Mouse (Mus musculus) limb, embryonic 11.5 days (tissue): ENCODE results near the gene Mical1. TPM values are rescaled to one million over a fixed set of nuclear protein-coding genes. Genes with fewer than 3 reads are reported as not detected.

Source experiments
- ATAC-seq: fragments of 200-750 bp; cut with Nextera tagmentation; 2 replicates; pipeline ENCODE4 v1.8.0; 2017; ENCODE audit warnings: low read depth; ENCODE audit not compliant: insufficient number of reproducible peaks, low FRiP score, low TSS enrichment
- DNase-seq: peaks from one replicate; pipeline ENCODE4 v3.0.0-alpha.2; 2015; ENCODE audit warnings: low spot score
- H3K27ac ChIP-seq: fragments of 300-500 bp; sonication (generic); replicated peaks from 2 replicates; pipeline ENCODE4 v1.5.1; 2014; ENCODE audit warnings: low read depth, mild to moderate bottlenecking, low read length
- H3K27me3 ChIP-seq: fragments of 300-500 bp; sonication (generic); 2 replicates; pipeline ENCODE4 v1.6.1; 2014; ENCODE audit warnings: mild to moderate bottlenecking, low read length, mixed read lengths; ENCODE audit not compliant: control insufficient read depth, insufficient read depth
- H3K36me3 ChIP-seq: fragments of 300-500 bp; sonication (generic); 2 replicates; pipeline ENCODE4 v1.6.1; 2014; ENCODE audit warnings: mild to moderate bottlenecking, low read length, moderate library complexity, mixed read lengths; ENCODE audit not compliant: control insufficient read depth, insufficient read depth
- H3K4me1 ChIP-seq: fragments of 300-500 bp; sonication (generic); 2 replicates; pipeline ENCODE4 v1.6.1; 2014; ENCODE audit warnings: low read length, mixed read lengths; ENCODE audit not compliant: control insufficient read depth, insufficient read depth
- H3K4me2 ChIP-seq: fragments of 300-500 bp; sonication (generic); 2 replicates; pipeline ENCODE4 v1.6.1; 2014; ENCODE audit warnings: low read depth, mild to moderate bottlenecking, moderate library complexity; ENCODE audit not compliant: severe bottlenecking
- H3K4me3 ChIP-seq: fragments of 300-500 bp; sonication (generic); 2 replicates; pipeline ENCODE4 v1.5.1; 2014; ENCODE audit warnings: low read depth, low read length
- H3K9ac ChIP-seq: fragments of 300-500 bp; sonication (generic); 2 replicates; pipeline ENCODE4 v1.6.1; 2014; ENCODE audit warnings: mild to moderate bottlenecking, low read length
- H3K9me3 ChIP-seq: fragments of 300-500 bp; sonication (generic); 2 replicates; pipeline ENCODE4 v1.6.1; 2016; ENCODE audit warnings: low read length; ENCODE audit not compliant: control insufficient read depth
- WGBS: fragments of 180-500 bp; shearing (Covaris S2); extraction: QIAGEN DNeasy Blood & Tissue Kit; methylation state at CpG from one replicate; pipeline ENCODE4 v1.1.7; 2014; 5-methylcytosine and 5-hydroxymethylcytosine counted together
- polyA plus RNA-seq: library from polyadenylated mRNA; unstranded; fragments of >200 nt; fragmentation: Nextera tagmentation; extraction: Ambion mirVana; gene quantifications from 2 replicates; pipeline ENCODE4 v1.2.1, GENCODE M21; 2014

The Mical1 gene
- polyA plus RNA-seq, 1 experiment from 2014 or later: 40.0 TPM

- WGBS: 95% methylated on average over 9 of the region's 9 CpGs
- Histone ChIP-seq H3K4me1 (no peaks in the 10 kb centered on the region), H3K9me3 (no peaks in the 10 kb centered on the region), H3K4me2 (no peak overlapping the region), H3K27me3 (no peaks in the 10 kb centered on the region), H3K27ac (no peak overlapping the region), H3K9ac (no peak overlapping the region), H3K36me3 (peaks cover 4% of the 10 kb centered on the region; the same call in 1 of the 2 replicates), H3K4me3 (no peak overlapping the region)
- DNase-seq: no peak
- ATAC-seq: no peak
Observed at GRCm38 (mm10) chr10:41451656-41452055, 24.5 kb upstream of the Mical1 start.

GRCm38 (mm10) chr10:41452791-41453190 is 23.3 kb upstream of the Mical1 start:
- H3K9ac ChIP-seq: no peak overlapping the region
- H3K27me3 ChIP-seq: no peaks in the 10 kb centered on the region
- H3K36me3 ChIP-seq: peaks cover 4% of the 10 kb centered on the region; the same call in 1 of the 2 replicates
- WGBS: 95% methylated on average over 3 of the region's 3 CpGs
- no peaks in the 10 kb centered on the region for H3K9me3 ChIP-seq
- H3K4me1 ChIP-seq: no peaks in the 10 kb centered on the region
- DNase-seq (no peak), ATAC-seq (no peak)
- no peak overlapping the region for H3K27ac ChIP-seq
- H3K4me3 ChIP-seq: no peak overlapping the region
- no peak overlapping the region for H3K4me2 ChIP-seq

- no peaks in the 10 kb centered on the region for H3K27me3 ChIP-seq
- H3K27ac ChIP-seq: no peak overlapping the region
- H3K4me2 ChIP-seq: no peak overlapping the region
- no peaks in the 10 kb centered on the region for H3K4me1 ChIP-seq
- no peak overlapping the region for H3K4me3 ChIP-seq
- no peaks in the 10 kb centered on the region for H3K9me3 ChIP-seq
- WGBS: 74% methylated on average over 4 of the region's 4 CpGs
- no peaks in the 10 kb centered on the region; the same call in 1 of the 2 replicates for H3K36me3 ChIP-seq
- no peak overlapping the region for H3K9ac ChIP-seq
- DNase-seq (no peak), ATAC-seq (no peak)
Observed at GRCm38 (mm10) chr10:41459990-41460389, 16.1 kb upstream of the Mical1 start.

GRCm38 (mm10) chr10:41460501-41460900 is 15.6 kb upstream of the Mical1 start:
- no peak overlapping the region for H3K27ac ChIP-seq
- H3K9me3 ChIP-seq: no peaks in the 10 kb centered on the region
- ATAC-seq: no peak
- H3K9ac ChIP-seq: no peak overlapping the region
- no peaks in the 10 kb centered on the region for H3K27me3 ChIP-seq
- no peaks in the 10 kb centered on the region; the same call in 1 of the 2 replicates for H3K36me3 ChIP-seq
- 22% methylated on average over 2 of the region's 2 CpGs for WGBS
- no peaks in the 10 kb centered on the region for H3K4me1 ChIP-seq
- H3K4me3 ChIP-seq: no peak overlapping the region
- no peak for DNase-seq
- H3K4me2 ChIP-seq: no peak overlapping the region

DNA sequence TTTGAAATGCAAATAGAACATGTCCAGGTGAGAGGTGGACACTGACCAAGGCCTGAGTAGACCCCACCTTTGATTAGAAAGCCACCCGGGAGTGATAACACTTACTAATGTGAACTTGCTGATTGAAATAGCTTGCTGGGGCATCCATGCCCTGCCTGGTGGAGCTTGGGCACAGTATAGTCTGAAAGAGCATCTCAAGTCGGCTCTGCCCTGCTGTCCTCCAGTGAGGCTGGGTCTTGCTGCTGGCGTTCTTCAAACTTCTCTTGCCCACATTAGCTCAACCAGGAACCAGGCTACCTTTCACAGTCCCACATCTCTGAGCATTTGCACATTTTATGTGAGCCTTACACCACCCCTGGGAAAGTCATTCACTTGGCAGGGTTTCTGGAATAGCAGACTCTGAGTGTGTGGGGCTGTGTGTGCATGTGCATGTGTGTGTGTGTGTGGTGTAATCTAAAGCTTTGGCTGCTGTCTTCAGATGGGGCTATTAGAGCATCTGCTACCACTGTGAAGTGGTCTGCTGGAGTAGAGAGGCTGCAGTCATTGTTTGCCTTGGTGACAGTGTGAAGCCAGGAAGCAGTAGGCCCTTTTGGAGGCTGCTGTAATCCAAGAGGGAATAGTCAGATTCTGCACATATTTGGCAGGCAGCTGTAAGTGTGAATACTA is 14.9 kb upstream of the Mical1 start:
- H3K36me3 ChIP-seq: no peaks in the 10 kb centered on the region; the same call in 1 of the 2 replicates
- WGBS: 76% methylated on average over 3 of the region's 3 CpGs

GRCm38 (mm10) chr10:41464401-41464955 is 11.6 kb upstream of the Mical1 start:
- DNase-seq (no peak), ATAC-seq (no peak)
- Histone ChIP-seq H3K4me1 (no peaks in the 10 kb centered on the region), H3K27me3 (no peaks in the 10 kb centered on the region), H3K4me2 (no peak overlapping the region), H3K9ac (no peak overlapping the region; the same call in 1 of the 2 replicates), H3K4me3 (no peak overlapping the region), H3K36me3 (no peaks in the 10 kb centered on the region; the same call in 1 of the 2 replicates), H3K27ac (no peak overlapping the region), H3K9me3 (no peaks in the 10 kb centered on the region)
- 47% methylated on average over 15 of the region's 15 CpGs for WGBS

More for the DNA sequence above, 14.9 kb upstream of the Mical1 start:
- Histone ChIP-seq H3K27me3 (no peaks in the 10 kb centered on the region), H3K4me2 (no peak overlapping the region), H3K27ac (no peak overlapping the region), H3K9me3 (no peaks in the 10 kb centered on the region), H3K4me3 (no peak overlapping the region), H3K4me1 (no peaks in the 10 kb centered on the region), H3K9ac (no peak overlapping the region)
- DNase-seq: no peak
- no peak for ATAC-seq

DNA sequence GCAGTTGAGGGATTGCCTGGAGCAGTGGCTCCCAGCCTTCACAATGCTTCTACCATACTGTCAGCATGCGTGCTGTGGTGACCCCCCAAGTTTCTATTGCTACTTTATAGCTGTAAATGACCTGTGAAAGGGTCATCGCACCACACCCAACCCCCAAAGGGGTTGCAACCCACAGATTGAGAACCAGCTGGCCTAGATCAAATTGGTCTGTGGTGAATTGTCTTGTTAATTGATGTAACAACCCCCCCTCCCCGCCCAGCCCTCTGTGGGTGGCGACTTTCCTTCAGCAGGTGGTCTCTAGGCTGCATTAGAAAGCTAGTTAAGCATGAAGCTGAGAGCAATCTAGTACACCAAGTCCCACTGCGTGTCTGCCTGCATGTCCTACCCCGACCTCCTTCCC is 8.8 kb upstream of the Mical1 start:
- ATAC-seq: no peak

DNA sequence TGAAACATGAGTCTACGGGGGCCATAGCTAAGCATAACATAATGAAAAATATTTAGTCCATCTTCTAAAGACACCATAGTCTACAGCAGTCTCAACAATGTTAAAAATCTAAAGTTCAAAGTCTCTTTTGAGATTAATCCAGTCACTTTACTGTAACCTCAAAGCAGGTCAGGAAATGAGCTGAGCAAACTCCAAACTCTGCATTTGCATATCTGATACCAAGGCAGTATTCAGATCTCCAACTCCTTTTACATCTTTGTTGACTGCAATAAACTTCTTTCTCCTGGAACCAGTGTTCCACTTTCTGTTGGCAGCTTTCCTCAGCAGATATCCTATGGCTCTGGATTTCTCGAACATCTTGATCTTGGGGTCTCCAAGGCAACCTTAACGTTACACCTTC is 5.4 kb upstream of the Mical1 start:
- peaks cover 4% of the 10 kb centered on the region for H3K4me1 ChIP-seq
- H3K4me3 ChIP-seq: no peak overlapping the region
- no peak for DNase-seq
- no peak overlapping the region for H3K4me2 ChIP-seq
- no peaks in the 10 kb centered on the region for H3K36me3 ChIP-seq
- H3K27ac ChIP-seq: no peak overlapping the region
- H3K9me3 ChIP-seq: no peaks in the 10 kb centered on the region
- ATAC-seq: no peak
- H3K9ac ChIP-seq: no peak overlapping the region
- H3K27me3 ChIP-seq: no peaks in the 10 kb centered on the region
- WGBS: 88% methylated on average over 3 of the region's 3 CpGs

More for the DNA sequence above, 8.8 kb upstream of the Mical1 start:
- no peak for DNase-seq
- no peak overlapping the region for H3K27ac ChIP-seq
- H3K4me1 ChIP-seq: no peaks in the 10 kb centered on the region
- H3K9ac ChIP-seq: no peak overlapping the region
- H3K9me3 ChIP-seq: no peaks in the 10 kb centered on the region
- H3K4me3 ChIP-seq: no peak overlapping the region
- H3K4me2 ChIP-seq: no peak overlapping the region
- H3K36me3 ChIP-seq: no peaks in the 10 kb centered on the region; the same call in 1 of the 2 replicates
- no peaks in the 10 kb centered on the region for H3K27me3 ChIP-seq
- WGBS: 27% methylated on average over 6 of the region's 6 CpGs
